Mouse (Mus musculus): ENCODE data around the gene Mat2b. TPM values are rescaled to one million over a fixed set of nuclear protein-coding genes. Genes with fewer than 3 reads are reported as not detected.

The Mat2b gene
- total and polyA plus RNA-seq, 3 experiments: 55.0 to 135 (median 55.2) TPM

DNA sequence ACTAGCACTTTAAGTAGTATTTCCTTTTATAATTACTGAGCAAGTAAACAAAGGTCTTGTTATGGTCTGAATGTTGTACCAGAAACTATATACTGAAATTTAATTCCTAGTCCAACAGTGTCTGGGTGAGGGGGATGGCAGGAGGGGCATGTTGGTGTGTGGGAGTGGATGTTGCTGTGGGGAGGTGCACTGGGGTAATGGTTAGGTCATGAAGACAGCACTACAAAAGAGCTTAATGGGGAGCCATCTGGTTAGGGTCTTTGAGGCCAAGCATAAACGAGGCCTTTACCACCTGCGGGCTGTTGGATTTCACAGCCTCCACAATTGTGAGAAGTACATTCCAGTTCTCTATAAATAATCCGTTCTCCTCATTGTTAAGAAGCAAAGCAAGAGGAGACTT is 11.7 kb downstream of the Mat2b start:
- Histone ChIP-seq H3K4me1 (ENCODE audit: insufficient read depth, low read depth, low read length) (peaks cover 10% of the 10 kb centered on the region), H3K27me3 (ENCODE audit: insufficient read depth, low read length) (no peaks in the 10 kb centered on the region), H3K9me3 (replicated peaks) (no peaks in the 10 kb centered on the region), H3K4me3 (ENCODE audit: low read depth, low read length) (no peak overlapping the region), H3K36me3 (replicated peaks) (peaks cover 95% of the 10 kb centered on the region)
- ATAC-seq (ENCODE audit: extremely low read depth, insufficient number of reproducible peaks, low FRiP score, poor library complexity, severe bottlenecking) (no peak), DNase-seq (ENCODE audit: low spot score) (no peak)
- no peak for TF ChIP-seq TAL1 (conservative IDR thresholded peaks at IDR 0.05; ENCODE audit: low read depth, low read length)
- no peak for TF ChIP-seq CTCF (IDR thresholded peaks at IDR 0.05; ENCODE audit: low read depth, low read length)
- TF ChIP-seq GATA2 (IDR thresholded peaks at IDR 0.05; ENCODE audit: borderline replicate concordance, low read depth, low read length): no peak
- TF ChIP-seq POLR2AphosphoS5 (IDR thresholded peaks at IDR 0.05; ENCODE audit: insufficient replicate concordance, low read depth, low read length): no peak
- no peak for TF ChIP-seq GATA1 (IDR thresholded peaks at IDR 0.05; ENCODE audit: borderline replicate concordance, low read length)

DNA sequence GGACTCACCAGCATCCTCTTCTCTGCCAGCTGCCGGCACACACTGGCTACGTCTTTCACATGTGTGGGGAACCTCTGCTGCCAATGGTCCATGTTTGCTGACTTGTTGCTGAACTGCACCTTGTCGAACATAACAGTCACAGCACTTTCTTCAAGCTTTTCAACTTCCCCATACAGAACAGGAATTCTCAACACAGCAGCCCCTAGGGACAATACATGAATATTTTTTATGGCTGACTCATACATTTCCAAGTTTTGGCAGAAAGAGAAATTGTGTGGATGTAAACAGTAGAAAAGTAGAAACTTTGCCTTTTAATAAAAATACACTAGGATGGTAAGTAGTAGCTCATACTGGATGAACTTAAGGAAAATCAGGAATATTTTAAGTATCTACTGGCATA is 12.5 kb downstream of the Mat2b start:
- peaks cover 95% of the 10 kb centered on the region for H3K36me3 ChIP-seq (replicated peaks)
- no peak for TF ChIP-seq POLR2AphosphoS5 (IDR thresholded peaks at IDR 0.05; ENCODE audit: insufficient replicate concordance, low read depth, low read length)
- no peak for TF ChIP-seq TAL1 (conservative IDR thresholded peaks at IDR 0.05; ENCODE audit: low read depth, low read length)
- TF ChIP-seq GATA2 (IDR thresholded peaks at IDR 0.05; ENCODE audit: borderline replicate concordance, low read depth, low read length): no peak
- no peak for TF ChIP-seq CTCF (IDR thresholded peaks at IDR 0.05; ENCODE audit: low read depth, low read length)
- no peak for TF ChIP-seq GATA1 (IDR thresholded peaks at IDR 0.05; ENCODE audit: borderline replicate concordance, low read length)
- no peak for ATAC-seq (ENCODE audit: extremely low read depth, insufficient number of reproducible peaks, low FRiP score, poor library complexity, severe bottlenecking)

DNA sequence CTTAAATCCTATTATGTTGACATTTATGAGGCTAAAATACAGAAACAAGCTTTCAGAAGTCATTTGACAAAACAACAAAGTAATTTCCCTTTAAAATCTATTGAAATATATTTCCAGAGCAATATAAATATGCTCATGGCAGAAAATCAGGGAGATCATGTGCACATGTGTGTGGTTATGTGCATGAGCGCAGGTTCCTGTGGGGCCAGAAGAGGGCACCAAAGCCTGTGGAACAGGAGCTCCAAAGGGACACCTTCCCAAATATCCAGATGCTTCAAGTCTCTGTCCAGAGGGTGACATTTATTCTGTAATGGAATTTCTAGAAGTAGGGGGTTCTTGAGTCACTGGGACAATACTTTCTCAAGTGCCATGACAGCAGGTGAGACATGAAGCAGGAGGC is 17.8 kb downstream of the Mat2b start:
- ATAC-seq (ENCODE audit: extremely low read depth, insufficient number of reproducible peaks, low FRiP score, poor library complexity, severe bottlenecking): no peak
- no peak overlapping the region for H3K4me3 ChIP-seq (ENCODE audit: low read depth, low read length)
- TF ChIP-seq GATA2 (IDR thresholded peaks at IDR 0.05; ENCODE audit: borderline replicate concordance, low read depth, low read length): no peak
- TF ChIP-seq CTCF (IDR thresholded peaks at IDR 0.05; ENCODE audit: low read depth, low read length): 0 out of 2 replicates have a peak, but pooled peaks have one; percentile 4
- DNase-seq (ENCODE audit: low spot score): no peak
- peaks cover 5% of the 10 kb centered on the region; the same call in 1 of the 2 replicates for H3K9me3 ChIP-seq (replicated peaks)
- peaks cover 53% of the 10 kb centered on the region for H3K36me3 ChIP-seq (replicated peaks)
- no peaks in the 10 kb centered on the region for H3K4me1 ChIP-seq (ENCODE audit: insufficient read depth, low read depth, low read length)
- H3K27me3 ChIP-seq (ENCODE audit: insufficient read depth, low read length): no peaks in the 10 kb centered on the region

More for the DNA sequence above, 12.5 kb downstream of the Mat2b start:
- Histone ChIP-seq H3K4me3 (ENCODE audit: low read depth, low read length) (no peak overlapping the region), H3K4me1 (ENCODE audit: insufficient read depth, low read depth, low read length) (peaks cover 6% of the 10 kb centered on the region), H3K27me3 (ENCODE audit: insufficient read depth, low read length) (no peaks in the 10 kb centered on the region), H3K9me3 (replicated peaks) (peaks cover 2% of the 10 kb centered on the region; the same call in 1 of the 2 replicates)
- no peak for DNase-seq (ENCODE audit: low spot score)

DNA sequence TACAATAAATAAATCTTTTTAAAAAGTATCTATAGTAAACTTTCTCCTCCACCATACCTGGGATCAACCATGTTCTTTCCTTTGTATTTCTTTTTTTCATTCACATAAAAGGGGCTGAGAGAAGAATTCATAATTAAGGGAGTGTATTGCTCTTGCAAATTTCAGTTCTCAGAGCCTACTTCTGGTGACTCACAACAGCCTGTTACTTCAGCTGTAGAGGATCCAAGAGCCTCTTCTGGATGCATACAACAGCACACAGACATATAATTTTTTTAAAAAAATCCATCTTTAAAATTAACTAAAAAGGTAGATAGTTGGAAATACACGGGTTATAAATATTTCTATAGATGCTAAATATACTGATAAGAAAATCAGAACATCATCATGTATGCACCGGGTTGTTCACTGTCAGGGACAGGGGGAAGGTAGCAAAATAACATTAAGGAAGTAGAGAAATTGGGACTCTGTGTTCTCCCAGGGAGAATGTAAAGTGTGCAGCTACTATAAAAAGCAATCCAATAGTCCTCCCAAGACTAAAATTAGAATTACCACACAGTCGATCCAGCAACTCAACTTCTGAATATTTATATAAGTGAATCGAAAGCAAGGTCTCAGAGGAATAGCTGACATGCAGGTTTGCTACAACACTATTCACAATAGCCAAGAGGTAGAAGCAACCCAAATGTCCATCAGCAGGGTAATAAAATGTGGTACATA is 19.8 kb downstream of the Mat2b start:
- DNase-seq (ENCODE audit: low spot score) (no peak), ATAC-seq (ENCODE audit: extremely low read depth, insufficient number of reproducible peaks, low FRiP score, poor library complexity, severe bottlenecking) (no peak)
- Histone ChIP-seq H3K4me3 (ENCODE audit: low read depth, low read length) (no peak overlapping the region), H3K27me3 (ENCODE audit: insufficient read depth, low read length) (no peaks in the 10 kb centered on the region), H3K4me1 (ENCODE audit: insufficient read depth, low read depth, low read length) (no peaks in the 10 kb centered on the region), H3K36me3 (replicated peaks) (peaks cover 34% of the 10 kb centered on the region), H3K9me3 (replicated peaks) (peaks cover 5% of the 10 kb centered on the region; the same call in 1 of the 2 replicates)
- TF ChIP-seq POLR2AphosphoS5 (IDR thresholded peaks at IDR 0.05; ENCODE audit: insufficient replicate concordance, low read depth, low read length): no peak
- TF ChIP-seq GATA1 (IDR thresholded peaks at IDR 0.05; ENCODE audit: borderline replicate concordance, low read length): no peak
- no peak for TF ChIP-seq GATA2 (IDR thresholded peaks at IDR 0.05; ENCODE audit: borderline replicate concordance, low read depth, low read length)
- no peak for TF ChIP-seq TAL1 (conservative IDR thresholded peaks at IDR 0.05; ENCODE audit: low read depth, low read length)
- no peak for TF ChIP-seq CTCF (IDR thresholded peaks at IDR 0.05; ENCODE audit: low read depth, low read length)

DNA sequence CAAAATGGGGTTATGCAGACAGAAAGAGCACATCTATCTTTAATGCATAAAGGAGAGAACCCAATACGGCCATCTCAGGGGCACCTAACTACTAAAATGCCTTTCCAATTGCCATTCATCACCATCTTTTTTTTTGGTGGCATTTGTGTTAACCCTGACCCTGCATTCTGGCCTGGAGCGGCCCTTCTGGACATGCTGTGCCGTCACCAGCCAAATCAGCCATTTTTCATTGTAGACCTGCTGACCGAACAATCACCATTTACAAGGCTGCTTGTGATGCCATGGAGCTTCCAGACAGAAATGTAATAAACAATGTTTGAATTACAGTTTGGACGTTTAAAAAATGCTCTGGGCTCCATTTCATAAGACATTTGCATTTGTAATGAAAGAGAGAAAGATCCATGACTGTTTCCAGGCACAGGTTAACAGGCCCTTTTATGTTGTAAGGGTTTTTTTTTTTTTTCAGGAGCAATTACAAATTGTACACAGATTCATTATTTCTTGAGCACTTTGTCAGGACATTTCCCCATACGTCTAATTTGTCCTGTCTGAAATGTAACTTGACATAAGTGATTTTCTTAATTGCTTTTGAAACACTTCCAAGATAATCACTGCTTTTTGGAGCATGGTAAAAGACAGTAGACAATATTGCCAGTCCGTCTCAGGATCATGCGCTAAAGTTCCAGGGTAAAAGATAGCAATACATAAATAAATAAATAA is 45.1 kb downstream of the Mat2b start:
- H3K4me1 ChIP-seq (ENCODE audit: insufficient read depth, low read depth, low read length): no peaks in the 10 kb centered on the region
- no peak for TF ChIP-seq POLR2AphosphoS5 (IDR thresholded peaks at IDR 0.05; ENCODE audit: insufficient replicate concordance, low read depth, low read length)
- no peak for TF ChIP-seq GATA2 (IDR thresholded peaks at IDR 0.05; ENCODE audit: borderline replicate concordance, low read depth, low read length)
- no peak for TF ChIP-seq CTCF (IDR thresholded peaks at IDR 0.05; ENCODE audit: low read depth, low read length)
- no peak for TF ChIP-seq GATA1 (IDR thresholded peaks at IDR 0.05; ENCODE audit: borderline replicate concordance, low read length)
- no peak for TF ChIP-seq TAL1 (conservative IDR thresholded peaks at IDR 0.05; ENCODE audit: low read depth, low read length)
- no peak for ATAC-seq (ENCODE audit: extremely low read depth, insufficient number of reproducible peaks, low FRiP score, poor library complexity, severe bottlenecking)
- H3K4me3 ChIP-seq (ENCODE audit: low read depth, low read length): no peak overlapping the region
- no peak for DNase-seq (ENCODE audit: low spot score)
- no peaks in the 10 kb centered on the region for H3K36me3 ChIP-seq (replicated peaks)
- no peaks in the 10 kb centered on the region for H3K27me3 ChIP-seq (ENCODE audit: insufficient read depth, low read length)
- H3K9me3 ChIP-seq (replicated peaks): no peaks in the 10 kb centered on the region

DNA sequence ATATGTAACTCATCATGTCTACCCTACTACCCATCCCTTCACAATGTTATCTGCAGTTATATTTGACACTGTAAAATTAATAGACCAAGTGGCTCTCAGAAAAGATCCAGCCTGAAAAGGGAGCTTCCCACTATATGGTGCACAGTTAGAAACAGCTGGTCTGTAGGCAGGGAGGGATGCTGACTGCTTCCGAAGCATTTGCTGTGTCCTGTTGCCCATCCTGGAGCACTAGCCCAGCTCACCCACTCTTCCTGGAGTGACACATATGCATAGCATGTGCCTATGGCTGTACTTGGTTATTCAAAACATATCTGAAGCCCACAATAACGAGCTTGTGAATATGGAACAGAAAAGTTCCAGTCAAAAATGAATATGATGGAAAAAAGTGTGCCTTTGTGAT is 47.8 kb downstream of the Mat2b start:
- Histone ChIP-seq H3K4me3 (ENCODE audit: low read depth, low read length) (no peak overlapping the region), H3K9me3 (replicated peaks) (no peaks in the 10 kb centered on the region), H3K4me1 (ENCODE audit: insufficient read depth, low read depth, low read length) (no peaks in the 10 kb centered on the region), H3K36me3 (replicated peaks) (no peaks in the 10 kb centered on the region), H3K27me3 (ENCODE audit: insufficient read depth, low read length) (no peaks in the 10 kb centered on the region)
- no peak for TF ChIP-seq POLR2AphosphoS5 (IDR thresholded peaks at IDR 0.05; ENCODE audit: insufficient replicate concordance, low read depth, low read length)
- TF ChIP-seq GATA2 (IDR thresholded peaks at IDR 0.05; ENCODE audit: borderline replicate concordance, low read depth, low read length): no peak
- TF ChIP-seq GATA1 (IDR thresholded peaks at IDR 0.05; ENCODE audit: borderline replicate concordance, low read length): no peak
- no peak for TF ChIP-seq CTCF (IDR thresholded peaks at IDR 0.05; ENCODE audit: low read depth, low read length)
- no peak for TF ChIP-seq TAL1 (conservative IDR thresholded peaks at IDR 0.05; ENCODE audit: low read depth, low read length)
- no peak for DNase-seq (ENCODE audit: low spot score)
- no peak for ATAC-seq (ENCODE audit: extremely low read depth, insufficient number of reproducible peaks, low FRiP score, poor library complexity, severe bottlenecking)

Other genes with a start within 250 kb of the Mat2b start
- gene Hmmr, start 38.2 kb upstream of the Mat2b start, total RNA-seq (2014; fragmentation: Nextera tagmentation): 186 and 202 TPM in 2 replicates
- gene Hmmr, start 38.2 kb upstream of the Mat2b start, total RNA-seq (2017): 79.4 and 99.2 TPM in 2 replicates
- gene Hmmr, start 38.2 kb upstream of the Mat2b start, polyA plus RNA-seq (2012): 2.1 and 2.8 TPM in 2 replicates
- 129 and 133 TPM in 2 replicates for gene Nudcd2, start 38.5 kb upstream of the Mat2b start, total RNA-seq (2014; fragmentation: Nextera tagmentation)
- 183 and 211 TPM in 2 replicates for gene Nudcd2, start 38.5 kb upstream of the Mat2b start, total RNA-seq (2017)
- 54.0 and 55.1 TPM in 2 replicates for gene Nudcd2, start 38.5 kb upstream of the Mat2b start, polyA plus RNA-seq (2012)
- gene Ccng1, start 60.1 kb upstream of the Mat2b start, total RNA-seq (2014; fragmentation: Nextera tagmentation): 466 and 524 TPM in 2 replicates
- 257 and 292 TPM in 2 replicates for gene Ccng1, start 60.1 kb upstream of the Mat2b start, total RNA-seq (2017)
- gene Ccng1, start 60.1 kb upstream of the Mat2b start, polyA plus RNA-seq (2012): 59.6 and 68.9 TPM in 2 replicates